In genomic region chr11:6726921-6727320, GRCm38 (mm10) we compare ENCODE assay signal across 27 mouse cellular contexts.
"Had no signal": no experiment of that assay in that cellular context is flagged by ENCODE, and none has a peak within 500 bp of the region (broad histone marks: within the 10 kb centered on the region; RNA-seq: fewer than 3 reads in every experiment).

No protein-coding gene starts in this region.

- H3K27ac ChIP-seq: heart, embryonic 13.5 days; heart, embryonic 15.5 days; hindbrain, embryonic 10.5 days; hindbrain, embryonic 12.5 days; hindbrain, embryonic 13.5 days; hindbrain, embryonic 14.5 days; hindbrain, embryonic 15.5 days; hindbrain, postnatal 0 days; intestine, embryonic 15.5 days; kidney, embryonic 15.5 days; kidney, postnatal 0 days; layer of hippocampus, adult 2 months had no signal

- H3K9me3 ChIP-seq: heart, embryonic 15.5 days; hindbrain, embryonic 10.5 days; hindbrain, embryonic 12.5 days; hindbrain, embryonic 13.5 days; hindbrain, embryonic 15.5 days; intestine, embryonic 15.5 days; kidney, embryonic 15.5 days had no signal

- H3K36me3 ChIP-seq: heart, embryonic 12.5 days; heart, embryonic 13.5 days; heart, embryonic 15.5 days; hindbrain, embryonic 10.5 days; hindbrain, embryonic 12.5 days; hindbrain, embryonic 13.5 days; hindbrain, embryonic 15.5 days; intestine, embryonic 15.5 days; kidney, embryonic 15.5 days had no signal

- DNase-seq: heart, postnatal 10 days; heart, postnatal 14 days; heart, postnatal 4 days; kidney, adult 11 months; kidney, adult 18-20 months; kidney, adult 2 months; kidney, adult 8-10 months; kidney, adult 9 months; kidney, postnatal 10 days; kidney, postnatal 14 days; kidney, postnatal 36 days; kidney, postnatal 4 days; layer of hippocampus, adult 9-11 months; layer of hippocampus, postnatal 36 days had no signal

- H3K4me3 ChIP-seq: heart, embryonic 12.5 days; heart, embryonic 13.5 days; heart, embryonic 15.5 days; hindbrain, embryonic 10.5 days; hindbrain, embryonic 12.5 days; hindbrain, embryonic 13.5 days; hindbrain, embryonic 15.5 days; intestine, embryonic 15.5 days; kidney, embryonic 15.5 days; layer of hippocampus, adult 2 months had no signal

- H3K27me3 ChIP-seq: heart, embryonic 12.5 days; heart, embryonic 13.5 days; heart, embryonic 15.5 days; hindbrain, embryonic 12.5 days; hindbrain, embryonic 13.5 days; hindbrain, embryonic 15.5 days; intestine, embryonic 15.5 days; kidney, embryonic 15.5 days had no signal

- H3K4me1 ChIP-seq: heart, embryonic 12.5 days; heart, embryonic 13.5 days; heart, embryonic 15.5 days; hindbrain, embryonic 10.5 days; hindbrain, embryonic 12.5 days; hindbrain, embryonic 13.5 days; hindbrain, embryonic 15.5 days; intestine, embryonic 15.5 days; kidney, embryonic 15.5 days had no signal
